Mouse (Mus musculus) midbrain, embryonic 13.5 days (tissue): ENCODE measurements around the gene Ccdc149. TPM values are rescaled to one million over a fixed set of nuclear protein-coding genes. Genes with fewer than 3 reads are reported as not detected.

ENCODE experiments used
- ATAC-seq: fragments of 200-750 bp; cut with Nextera tagmentation; 2 replicates; pipeline ENCODE4 v1.8.0; 2017; ENCODE audit warnings: mild to moderate bottlenecking, moderate TSS enrichment, moderate library complexity
- H3K27ac ChIP-seq: fragments of 300-500 bp; sonication (generic); 2 replicates; pipeline ENCODE4 v1.5.1; 2015; ENCODE audit warnings: inconsistent platforms, mild to moderate bottlenecking, moderate library complexity
- H3K27me3 ChIP-seq: fragments of 300-500 bp; sonication (generic); 2 replicates; pipeline ENCODE4 v1.6.1; 2015; ENCODE audit warnings: mild to moderate bottlenecking, inconsistent platforms
- H3K36me3 ChIP-seq: fragments of 300-500 bp; sonication (generic); 2 replicates; pipeline ENCODE4 v1.6.1; 2015; ENCODE audit warnings: mild to moderate bottlenecking, inconsistent platforms
- H3K4me1 ChIP-seq: fragments of 300-500 bp; sonication (generic); replicated peaks from 2 replicates; pipeline ENCODE4 v1.6.1; 2015; ENCODE audit warnings: inconsistent platforms
- H3K4me2 ChIP-seq: fragments of 300-500 bp; sonication (generic); replicated peaks from 2 replicates; pipeline ENCODE4 v1.6.1; 2015; ENCODE audit warnings: moderate library complexity, mild to moderate bottlenecking, inconsistent platforms
- H3K4me3 ChIP-seq: fragments of 300-500 bp; sonication (generic); replicated peaks from 2 replicates; pipeline ENCODE4 v1.5.1; 2015; ENCODE audit warnings: mild to moderate bottlenecking, inconsistent platforms
- H3K9ac ChIP-seq: fragments of 300-500 bp; sonication (generic); replicated peaks from 2 replicates; pipeline ENCODE4 v1.6.1; 2015; ENCODE audit warnings: mild to moderate bottlenecking, inconsistent platforms
- H3K9me3 ChIP-seq: fragments of 300-500 bp; sonication (generic); 2 replicates; pipeline ENCODE4 v1.6.1; 2016; ENCODE audit warnings: mild to moderate bottlenecking, inconsistent platforms
- WGBS: fragments of 180-500 bp; shearing (Covaris S2); methylation state at CpG from one replicate; pipeline ENCODE4 v1.1.7; 2015; 5-methylcytosine and 5-hydroxymethylcytosine counted together
- polyA plus RNA-seq: library from polyadenylated mRNA; unstranded; fragments of >200 nt; fragmentation: Nextera tagmentation; extraction: Ambion mirVana; gene quantifications from 2 replicates; pipeline ENCODE4 v1.2.1, GENCODE M21; 2015

Gene Ccdc149
- polyA plus RNA-seq, 1 experiment from 2014 or later: 9.7 TPM

- Histone ChIP-seq H3K4me3 (no peak overlapping the region), H3K4me2 (no peak overlapping the region), H3K36me3 (no peaks in the 10 kb centered on the region), H3K27ac (no peak overlapping the region), H3K27me3 (no peaks in the 10 kb centered on the region), H3K9ac (no peak overlapping the region), H3K9me3 (peaks cover 3% of the 10 kb centered on the region; the same call in 1 of the 2 replicates), H3K4me1 (no peaks in the 10 kb centered on the region; the same call in 1 of the 2 replicates)
- no peak for ATAC-seq
- 77% methylated on average over 7 of the region's 7 CpGs for WGBS
Observed at GRCm38 (mm10) chr5:52408668-52409315, 62.5 kb downstream of the Ccdc149 start.

- Histone ChIP-seq H3K4me3 (no peak overlapping the region), H3K36me3 (0 out of 2 replicates have a peak, but pooled peaks cover 4% of the 10 kb centered on the region), H3K9me3 (no peaks in the 10 kb centered on the region), H3K4me1 (no peaks in the 10 kb centered on the region; the same call in 1 of the 2 replicates), H3K4me2 (no peak overlapping the region), H3K9ac (no peak overlapping the region), H3K27me3 (no peaks in the 10 kb centered on the region), H3K27ac (no peak overlapping the region)
- 81% methylated on average over 8 of the region's 8 CpGs for WGBS
- ATAC-seq: peak; percentile 65; the same call in 1 of the 2 replicates
Observed at GRCm38 (mm10) chr5:52404373-52404772, 66.9 kb downstream of the Ccdc149 start.

- Histone ChIP-seq H3K27me3 (no peaks in the 10 kb centered on the region), H3K4me1 (no peaks in the 10 kb centered on the region), H3K27ac (no peak overlapping the region), H3K4me2 (no peak overlapping the region), H3K4me3 (no peak overlapping the region), H3K9ac (no peak overlapping the region), H3K9me3 (no peaks in the 10 kb centered on the region), H3K36me3 (0 out of 2 replicates have a peak, but pooled peaks cover 3% of the 10 kb centered on the region)
- no peak for ATAC-seq
- WGBS: 95% methylated on average over 4 of the region's 4 CpGs
Observed at GRCm38 (mm10) chr5:52393756-52394155, 77.6 kb downstream of the Ccdc149 start.

- H3K27ac ChIP-seq: no peak overlapping the region
- H3K9ac ChIP-seq: no peak overlapping the region
- WGBS: 82% methylated on average over 16 of the region's 16 CpGs
- ATAC-seq: no peak
- H3K4me3 ChIP-seq: no peak overlapping the region
- no peak overlapping the region for H3K4me2 ChIP-seq
- H3K9me3 ChIP-seq: no peaks in the 10 kb centered on the region
- H3K4me1 ChIP-seq: no peaks in the 10 kb centered on the region
- H3K27me3 ChIP-seq: no peaks in the 10 kb centered on the region
- H3K36me3 ChIP-seq: 0 out of 2 replicates have a peak, but pooled peaks cover 3% of the 10 kb centered on the region
Observed at GRCm38 (mm10) chr5:52391471-52391870, 79.8 kb downstream of the Ccdc149 start.

GRCm38 (mm10) chr5:52390381-52390780 is 80.9 kb downstream of the Ccdc149 start:
- H3K9me3 ChIP-seq: no peaks in the 10 kb centered on the region
- H3K36me3 ChIP-seq: 0 out of 2 replicates have a peak, but pooled peaks cover 3% of the 10 kb centered on the region
- no peaks in the 10 kb centered on the region for H3K27me3 ChIP-seq
- H3K4me2 ChIP-seq: no peak overlapping the region
- WGBS: 91% methylated on average over 6 of the region's 6 CpGs
- no peak overlapping the region for H3K27ac ChIP-seq
- H3K4me3 ChIP-seq: no peak overlapping the region
- H3K4me1 ChIP-seq: no peaks in the 10 kb centered on the region
- H3K9ac ChIP-seq: no peak overlapping the region
- no peak for ATAC-seq

GRCm38 (mm10) chr5:52388092-52388749 is 83.1 kb downstream of the Ccdc149 start:
- Histone ChIP-seq H3K36me3 (0 out of 2 replicates have a peak, but pooled peaks cover 3% of the 10 kb centered on the region), H3K9ac (no peak overlapping the region), H3K9me3 (no peaks in the 10 kb centered on the region), H3K27ac (no peak overlapping the region), H3K27me3 (no peaks in the 10 kb centered on the region), H3K4me3 (no peak overlapping the region), H3K4me1 (no peaks in the 10 kb centered on the region), H3K4me2 (no peak overlapping the region)
- ATAC-seq: no peak
- 68% methylated on average over 7 of the region's 7 CpGs for WGBS

GRCm38 (mm10) chr5:52386016-52386415 is 85.3 kb downstream of the Ccdc149 start:
- WGBS: 73% methylated on average over 2 of the region's 2 CpGs
- ATAC-seq: no peak

GRCm38 (mm10) chr5:52383748-52384147 is 87.6 kb downstream of the Ccdc149 start:
- no peak overlapping the region for H3K9ac ChIP-seq
- 91% methylated on average over 5 of the region's 5 CpGs for WGBS
- no peaks in the 10 kb centered on the region; the same call in 1 of the 2 replicates for H3K4me1 ChIP-seq
- H3K27me3 ChIP-seq: no peaks in the 10 kb centered on the region
- H3K4me3 ChIP-seq: no peak overlapping the region
- no peak for ATAC-seq
- no peak overlapping the region for H3K4me2 ChIP-seq
- H3K9me3 ChIP-seq: no peaks in the 10 kb centered on the region
- no peak overlapping the region for H3K27ac ChIP-seq
- H3K36me3 ChIP-seq: no peaks in the 10 kb centered on the region

More at GRCm38 (mm10) chr5:52386016-52386415, 85.3 kb downstream of the Ccdc149 start:
- Histone ChIP-seq H3K27me3 (no peaks in the 10 kb centered on the region), H3K36me3 (0 out of 2 replicates have a peak, but pooled peaks cover 3% of the 10 kb centered on the region), H3K4me3 (no peak overlapping the region), H3K9ac (no peak overlapping the region), H3K9me3 (no peaks in the 10 kb centered on the region), H3K27ac (no peak overlapping the region), H3K4me2 (no peak overlapping the region), H3K4me1 (no peaks in the 10 kb centered on the region; the same call in 1 of the 2 replicates)

GRCm38 (mm10) chr5:52382837-52383236 is 88.5 kb downstream of the Ccdc149 start:
- Histone ChIP-seq H3K4me1 (no peaks in the 10 kb centered on the region; the same call in 1 of the 2 replicates), H3K36me3 (no peaks in the 10 kb centered on the region), H3K4me2 (no peak overlapping the region), H3K27ac (no peak overlapping the region), H3K9ac (no peak overlapping the region), H3K27me3 (no peaks in the 10 kb centered on the region), H3K9me3 (no peaks in the 10 kb centered on the region), H3K4me3 (no peak overlapping the region)
- ATAC-seq: no peak
- 74% methylated on average over 8 of the region's 8 CpGs for WGBS

GRCm38 (mm10) chr5:52375847-52376246 is 95.5 kb downstream of the Ccdc149 start:
- Histone ChIP-seq H3K9ac (no peak overlapping the region), H3K27ac (no peak overlapping the region), H3K36me3 (no peaks in the 10 kb centered on the region), H3K4me2 (no peak overlapping the region), H3K9me3 (no peaks in the 10 kb centered on the region), H3K27me3 (no peaks in the 10 kb centered on the region), H3K4me1 (no peaks in the 10 kb centered on the region), H3K4me3 (no peak overlapping the region)
- WGBS: 89% methylated on average over 9 of the region's 9 CpGs
- ATAC-seq: no peak

GRCm38 (mm10) chr5:52370901-52371300 is 100.4 kb downstream of the Ccdc149 start:
- Histone ChIP-seq H3K4me1 (0 out of 2 replicates have a peak, but pooled peaks cover 3% of the 10 kb centered on the region), H3K9me3 (no peaks in the 10 kb centered on the region), H3K4me3 (no peak overlapping the region), H3K27me3 (peaks cover 6% of the 10 kb centered on the region; the same call in 1 of the 2 replicates), H3K27ac (no peak overlapping the region), H3K36me3 (no peaks in the 10 kb centered on the region), H3K4me2 (no peak overlapping the region), H3K9ac (no peak overlapping the region)
- WGBS: 92% methylated on average over 6 of the region's 6 CpGs
- ATAC-seq: no peak
